Mouse (Mus musculus) heart, embryonic 16.5 days (tissue): ENCODE results near the gene Kdelr2. TPM values are rescaled to one million over a fixed set of nuclear protein-coding genes. Genes with fewer than 3 reads are reported as not detected.

Source experiments
- ATAC-seq: fragments of 200-750 bp; cut with Nextera tagmentation; replicated peaks from 2 replicates; pipeline ENCODE4 v1.8.0; 2017; ENCODE audit warnings: moderate number of reproducible peaks; ENCODE audit not compliant: insufficient read depth, low FRiP score; ENCODE audit errors: extremely low read depth
- H3K27ac ChIP-seq: fragments of 300-500 bp; sonication (generic); 2 replicates; pipeline ENCODE4 v1.5.1; 2014; ENCODE audit warnings: mild to moderate bottlenecking, low read length, control low read depth, moderate library complexity
- H3K27me3 ChIP-seq: fragments of 300-500 bp; sonication (generic); 2 replicates; pipeline ENCODE4 v1.6.1; 2014; ENCODE audit warnings: low read length, mixed read lengths; ENCODE audit not compliant: control insufficient read depth, insufficient read depth
- H3K36me3 ChIP-seq: fragments of 300-500 bp; sonication (generic); 2 replicates; pipeline ENCODE4 v1.6.1; 2014; ENCODE audit not compliant: control insufficient read depth, insufficient read depth
- H3K4me1 ChIP-seq: fragments of 300-500 bp; sonication (generic); 2 replicates; pipeline ENCODE4 v1.6.1; 2014; ENCODE audit warnings: low read length, mixed read lengths; ENCODE audit not compliant: control insufficient read depth, insufficient read depth
- H3K4me2 ChIP-seq: fragments of 300-500 bp; sonication (generic); 2 replicates; pipeline ENCODE4 v1.6.1; 2014; ENCODE audit warnings: low read depth, mild to moderate bottlenecking, control low read depth, low read length
- H3K4me3 ChIP-seq: fragments of 300-500 bp; sonication (generic); 2 replicates; pipeline ENCODE4 v1.5.1; 2014; ENCODE audit warnings: mild to moderate bottlenecking, control low read depth, low read length
- H3K9ac ChIP-seq: fragments of 300-500 bp; sonication (generic); 2 replicates; pipeline ENCODE4 v1.6.1; 2014; ENCODE audit warnings: low read length, control low read depth
- H3K9me3 ChIP-seq: fragments of 300-500 bp; sonication (generic); replicated peaks from 2 replicates; pipeline ENCODE4 v1.6.1; 2016; ENCODE audit warnings: low read length; ENCODE audit not compliant: control insufficient read depth
- WGBS: fragments of 180-500 bp; shearing (Covaris S2); extraction: QIAGEN DNeasy Blood & Tissue Kit; methylation state at CpG from one replicate; pipeline ENCODE4 v1.1.7; 2014; 5-methylcytosine and 5-hydroxymethylcytosine counted together
- polyA plus RNA-seq: library from polyadenylated mRNA; unstranded; fragments of >200 nt; fragmentation: Nextera tagmentation; extraction: Ambion mirVana; gene quantifications from 2 replicates; pipeline ENCODE4 v1.2.1, GENCODE M21; 2015

The Kdelr2 gene
- polyA plus RNA-seq, 1 experiment from 2014 or later, result 203 TPM

GRCm38 (mm10) chr5:143367931-143368330 lies 35.7 kb upstream of the Kdelr2 start:
- Histone ChIP-seq H3K9me3 (no peaks in the 10 kb centered on the region), H3K9ac (no peak overlapping the region), H3K27me3 (peaks cover 73% of the 10 kb centered on the region), H3K4me3 (no peak overlapping the region), H3K27ac (no peak overlapping the region), H3K4me2 (no peak overlapping the region), H3K4me1 (peaks cover 15% of the 10 kb centered on the region), H3K36me3 (no peaks in the 10 kb centered on the region)
- 72% methylated on average over 3 of the region's 3 CpGs for WGBS
- no peak for ATAC-seq

GRCm38 (mm10) chr5:143369611-143370255 lies 33.9 kb upstream of the Kdelr2 start:
- 2% methylated on average over 35 of the region's 36 CpGs for WGBS
- no peaks in the 10 kb centered on the region for H3K36me3 ChIP-seq
- no peak overlapping the region for H3K9ac ChIP-seq
- peak overlapping the region; percentile 27; the same call in 1 of the 2 replicates for H3K4me2 ChIP-seq
- H3K9me3 ChIP-seq, result no peaks in the 10 kb centered on the region
- peaks cover 79% of the 10 kb centered on the region for H3K27me3 ChIP-seq
- H3K4me3 ChIP-seq, result peak overlapping the region; percentile 7
- no peak for ATAC-seq
- H3K4me1 ChIP-seq, result 0 out of 2 replicates have a peak, but pooled peaks cover 4% of the 10 kb centered on the region
- H3K27ac ChIP-seq, result no peak overlapping the region

- Histone ChIP-seq H3K27ac (no peak overlapping the region), H3K4me2 (no peak overlapping the region), H3K9ac (no peak overlapping the region), H3K27me3 (peaks cover 78% of the 10 kb centered on the region), H3K36me3 (no peaks in the 10 kb centered on the region), H3K4me1 (0 out of 2 replicates have a peak, but pooled peaks cover 4% of the 10 kb centered on the region), H3K4me3 (no peak overlapping the region), H3K9me3 (no peaks in the 10 kb centered on the region)
- 28% methylated on average over 17 of the region's 17 CpGs for WGBS
- no peak for ATAC-seq
These were observed 33.1 kb upstream of the Kdelr2 start for GRCm38 (mm10) chr5:143370416-143371145.

GRCm38 (mm10) chr5:143371146-143371510 lies 32.5 kb upstream of the Kdelr2 start:
- H3K9ac ChIP-seq, result no peak overlapping the region
- no peak for ATAC-seq
- no peak overlapping the region for H3K27ac ChIP-seq
- no peak overlapping the region for H3K4me3 ChIP-seq
- H3K9me3 ChIP-seq, result peaks cover under 1% of the 10 kb centered on the region; the same call in 1 of the 2 replicates
- H3K4me1 ChIP-seq, result 0 out of 2 replicates have a peak, but pooled peaks cover 4% of the 10 kb centered on the region
- H3K4me2 ChIP-seq, result no peak overlapping the region
- no peaks in the 10 kb centered on the region for H3K36me3 ChIP-seq
- WGBS, result 54% methylated on average over 4 of the region's 4 CpGs
- H3K27me3 ChIP-seq, result peaks cover 75% of the 10 kb centered on the region

- Histone ChIP-seq H3K27ac (no peak overlapping the region), H3K36me3 (no peaks in the 10 kb centered on the region), H3K4me1 (0 out of 2 replicates have a peak, but pooled peaks cover 4% of the 10 kb centered on the region), H3K4me3 (peak overlapping the region; percentile 37), H3K9ac (no peak overlapping the region), H3K4me2 (peak overlapping the region; percentile 65), H3K27me3 (peaks cover 71% of the 10 kb centered on the region), H3K9me3 (peaks cover 3% of the 10 kb centered on the region; the same call in 1 of the 2 replicates)
- WGBS, result 1% methylated on average over 35 of the region's 35 CpGs
- no peak for ATAC-seq
These were observed 30.8 kb upstream of the Kdelr2 start for GRCm38 (mm10) chr5:143372818-143373217.

- Histone ChIP-seq H3K36me3 (no peaks in the 10 kb centered on the region), H3K4me3 (0 out of 2 replicates have a peak overlapping the region, but pooled peaks have one; percentile 7), H3K9ac (no peak overlapping the region), H3K27ac (no peak overlapping the region), H3K9me3 (peaks cover 3% of the 10 kb centered on the region; the same call in 1 of the 2 replicates), H3K4me1 (no peaks in the 10 kb centered on the region), H3K27me3 (peaks cover 47% of the 10 kb centered on the region), H3K4me2 (peak overlapping the region; percentile 45)
- 0 out of 2 replicates have a peak, but pooled peaks have one; percentile 52 for ATAC-seq
- 7% methylated on average over 21 of the region's 21 CpGs for WGBS
These were observed 28.4 kb upstream of the Kdelr2 start for GRCm38 (mm10) chr5:143375242-143375641.

- Histone ChIP-seq H3K27ac (no peak overlapping the region), H3K36me3 (no peaks in the 10 kb centered on the region), H3K9me3 (peaks cover 3% of the 10 kb centered on the region; the same call in 1 of the 2 replicates), H3K4me1 (no peaks in the 10 kb centered on the region), H3K27me3 (peaks cover 38% of the 10 kb centered on the region), H3K9ac (no peak overlapping the region), H3K4me3 (no peak overlapping the region), H3K4me2 (no peak overlapping the region)
- no peak for ATAC-seq
- 80% methylated on average over 4 of the region's 4 CpGs for WGBS
These were observed 27.5 kb upstream of the Kdelr2 start for GRCm38 (mm10) chr5:143376156-143376555.

GRCm38 (mm10) chr5:143386797-143387621 lies 16.6 kb upstream of the Kdelr2 start:
- no peak overlapping the region for H3K27ac ChIP-seq
- peak overlapping the region; percentile 69 for H3K4me2 ChIP-seq
- peak; percentile 45 for ATAC-seq
- peaks cover 3% of the 10 kb centered on the region; the same call in 1 of the 2 replicates for H3K4me1 ChIP-seq
- no peaks in the 10 kb centered on the region for H3K9me3 ChIP-seq
- peak overlapping the region; percentile 26; the same call in 1 of the 2 replicates for H3K9ac ChIP-seq
- no peaks in the 10 kb centered on the region for H3K36me3 ChIP-seq
- H3K4me3 ChIP-seq, result peak overlapping the region; percentile 44
- WGBS, result 7% methylated on average over 39 of the region's 39 CpGs
- peaks cover 28% of the 10 kb centered on the region for H3K27me3 ChIP-seq
